Mouse (Mus musculus) stomach, embryonic 14.5 days (tissue): ENCODE data around the gene Macrod2. TPM values are rescaled to one million over a fixed set of nuclear protein-coding genes. Genes with fewer than 3 reads are reported as not detected.

Source experiments
- ATAC-seq: fragments of 200-750 bp; cut with Nextera tagmentation; 2 replicates; pipeline ENCODE4 v1.8.0; 2017; ENCODE audit warnings: low read depth, moderate TSS enrichment; ENCODE audit not compliant: insufficient number of reproducible peaks, insufficient read depth, low FRiP score
- H3K27ac ChIP-seq: fragments of 300-500 bp; sonication (generic); 2 replicates; pipeline ENCODE4 v1.5.1; 2014; ENCODE audit warnings: mild to moderate bottlenecking, low read length, moderate library complexity, mixed read lengths
- H3K27me3 ChIP-seq: fragments of 300-500 bp; sonication (generic); 2 replicates; pipeline ENCODE4 v1.6.1; 2014; ENCODE audit warnings: low read length, control low read depth, mixed read lengths; ENCODE audit not compliant: control insufficient read depth, insufficient read depth
- H3K36me3 ChIP-seq: fragments of 300-500 bp; sonication (generic); 2 replicates; pipeline ENCODE4 v1.6.1; 2014; ENCODE audit warnings: mild to moderate bottlenecking, control low read depth, low read length, moderate library complexity, mixed read lengths; ENCODE audit not compliant: control insufficient read depth, insufficient read depth
- H3K4me1 ChIP-seq: fragments of 300-500 bp; sonication (generic); 2 replicates; pipeline ENCODE4 v1.6.1; 2014; ENCODE audit warnings: low read length, control low read depth, mixed read lengths; ENCODE audit not compliant: control insufficient read depth, insufficient read depth
- H3K4me2 ChIP-seq: fragments of 300-500 bp; sonication (generic); replicated peaks from 2 replicates; pipeline ENCODE4 v1.6.1; 2014; ENCODE audit warnings: low read depth, low read length, control low read depth
- H3K4me3 ChIP-seq: fragments of 300-500 bp; sonication (generic); 2 replicates; pipeline ENCODE4 v1.5.1; 2014; ENCODE audit warnings: low read depth, low read length, control low read depth
- H3K9ac ChIP-seq: fragments of 300-500 bp; sonication (generic); replicated peaks from 2 replicates; pipeline ENCODE4 v1.6.1; 2014; ENCODE audit warnings: low read depth, mild to moderate bottlenecking, control low read depth, low read length, moderate library complexity, mixed read lengths
- H3K9me3 ChIP-seq: fragments of 300-500 bp; sonication (generic); 2 replicates; pipeline ENCODE4 v1.6.1; 2016; ENCODE audit warnings: low read depth, low read length, control low read depth; ENCODE audit not compliant: control insufficient read depth
- WGBS: fragments of 180-500 bp; shearing (Covaris S2); extraction: QIAGEN DNeasy Blood & Tissue Kit; methylation state at CpG from one replicate; pipeline ENCODE4 v1.1.7; 2014; 5-methylcytosine and 5-hydroxymethylcytosine counted together
- polyA plus RNA-seq: library from polyadenylated mRNA; unstranded; fragments of >200 nt; fragmentation: Nextera tagmentation; extraction: Ambion mirVana; gene quantifications from 2 replicates; pipeline ENCODE4 v1.2.1, GENCODE M21; 2014

Gene Macrod2
- polyA plus RNA-seq, 1 experiment from 2014 or later, result 40.9 TPM

DNA sequence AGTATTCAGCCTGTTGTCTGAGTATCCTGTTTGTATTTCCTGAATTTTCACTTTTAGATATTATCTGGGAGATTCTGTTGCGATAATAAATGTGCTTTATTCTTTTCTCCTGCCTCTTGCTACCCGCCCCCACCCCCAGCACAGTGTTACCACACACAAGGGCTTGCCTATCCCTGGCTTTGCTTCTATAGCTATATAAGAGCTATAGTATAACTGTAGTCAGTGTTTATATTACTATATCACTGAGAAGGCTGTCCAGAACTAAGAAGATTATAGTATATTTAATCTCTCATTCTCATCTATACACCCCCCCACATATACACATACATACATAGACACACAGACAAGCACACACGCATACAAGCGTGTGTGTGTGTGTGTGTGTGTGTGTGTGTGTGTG lies 374.4 kb downstream of the Macrod2 start:
- 74% methylated on average over 4 of the region's 4 CpGs for WGBS
- no peak overlapping the region for H3K4me2 ChIP-seq
- no peaks in the 10 kb centered on the region for H3K36me3 ChIP-seq
- no peaks in the 10 kb centered on the region for H3K4me1 ChIP-seq
- H3K9me3 ChIP-seq, result no peaks in the 10 kb centered on the region
- ATAC-seq, result no peak
- no peaks in the 10 kb centered on the region for H3K27me3 ChIP-seq
- no peak overlapping the region for H3K9ac ChIP-seq
- H3K4me3 ChIP-seq, result no peak overlapping the region
- no peak overlapping the region for H3K27ac ChIP-seq

DNA sequence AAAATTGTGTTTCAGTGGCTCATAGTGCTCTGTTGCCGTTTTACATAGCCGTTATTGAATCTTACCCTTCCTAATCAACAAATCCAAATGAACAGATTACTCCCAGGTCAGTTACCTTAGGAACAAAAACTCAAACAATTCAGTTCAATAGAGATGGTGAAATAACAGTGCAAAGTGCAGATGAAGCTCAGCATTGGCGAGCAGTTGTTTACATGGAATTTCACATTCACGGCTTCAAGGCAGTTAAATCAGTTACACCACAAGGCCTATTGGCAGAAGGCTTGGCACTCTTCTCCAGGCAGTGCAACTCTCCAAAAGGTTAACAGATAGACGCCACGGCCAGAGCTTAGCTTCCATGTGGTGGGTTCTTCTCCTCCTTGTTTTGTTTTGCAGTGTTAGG lies 377.7 kb downstream of the Macrod2 start:
- ATAC-seq, result no peak
- no peaks in the 10 kb centered on the region for H3K27me3 ChIP-seq

DNA sequence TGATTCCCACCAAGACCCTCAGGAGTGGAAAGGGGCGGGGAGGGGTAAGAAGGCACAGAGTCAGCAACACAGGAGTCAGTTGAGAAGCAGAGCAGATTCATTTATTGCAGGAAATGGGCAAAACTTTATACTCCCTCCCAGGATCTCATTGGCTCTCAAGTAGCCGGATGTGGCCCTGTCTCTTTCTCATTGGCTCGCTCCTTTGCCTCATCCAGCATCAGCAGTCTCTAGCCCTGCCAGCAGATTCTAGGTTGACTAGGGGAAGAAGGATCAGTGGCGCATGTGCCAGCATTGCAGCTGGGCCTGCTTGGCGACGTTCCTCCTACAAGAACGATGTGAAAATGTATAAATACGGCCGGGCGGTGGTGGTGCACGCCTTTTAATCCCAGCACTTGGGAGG lies 378.3 kb downstream of the Macrod2 start:
- no peaks in the 10 kb centered on the region for H3K36me3 ChIP-seq
- H3K4me2 ChIP-seq, result no peak overlapping the region
- no peak overlapping the region for H3K27ac ChIP-seq
- H3K27me3 ChIP-seq, result no peaks in the 10 kb centered on the region
- H3K9ac ChIP-seq, result no peak overlapping the region
- WGBS, result 95% methylated on average over 11 of the region's 11 CpGs
- no peak overlapping the region for H3K4me3 ChIP-seq
- H3K4me1 ChIP-seq, result peaks cover 10% of the 10 kb centered on the region; the same call in 1 of the 2 replicates
- no peak for ATAC-seq
- H3K9me3 ChIP-seq, result no peaks in the 10 kb centered on the region

More for the DNA sequence above, 377.7 kb downstream of the Macrod2 start:
- Histone ChIP-seq H3K9ac (no peak overlapping the region), H3K9me3 (no peaks in the 10 kb centered on the region), H3K4me3 (no peak overlapping the region), H3K36me3 (no peaks in the 10 kb centered on the region), H3K27ac (no peak overlapping the region), H3K4me1 (peaks cover 10% of the 10 kb centered on the region; the same call in 1 of the 2 replicates), H3K4me2 (no peak overlapping the region)
- WGBS, result 81% methylated on average over 6 of the region's 6 CpGs

DNA sequence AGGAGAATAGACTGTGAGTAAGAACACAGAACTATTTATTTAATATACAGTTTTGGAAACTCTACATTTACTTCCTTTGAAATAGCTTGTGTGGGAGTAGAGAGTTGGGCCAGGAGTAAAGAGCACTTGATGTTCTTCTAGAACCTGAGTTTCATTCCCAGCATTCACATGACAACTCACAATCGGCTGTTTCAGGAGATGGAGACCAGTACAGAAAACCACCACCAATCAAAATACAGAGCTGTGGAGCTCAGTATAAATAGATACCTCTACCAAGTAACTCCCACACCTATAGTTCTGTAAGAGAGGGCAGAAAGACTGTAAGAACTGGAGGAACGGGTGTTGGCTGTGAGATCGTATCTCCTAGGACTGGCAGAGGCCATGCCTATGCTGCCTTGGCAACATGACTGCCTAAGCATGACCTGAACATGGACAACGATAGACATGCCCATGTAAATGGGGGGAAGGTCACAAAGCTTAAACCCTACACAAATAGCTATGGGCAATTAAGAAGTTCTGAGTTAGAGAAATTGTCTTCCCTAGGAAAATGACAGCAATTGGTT lies 379.8 kb downstream of the Macrod2 start:
- H3K27me3 ChIP-seq, result no peaks in the 10 kb centered on the region
- no peak overlapping the region for H3K4me2 ChIP-seq
- no peak overlapping the region for H3K27ac ChIP-seq
- no peak overlapping the region for H3K9ac ChIP-seq
- H3K9me3 ChIP-seq, result no peaks in the 10 kb centered on the region
- ATAC-seq, result no peak
- H3K4me3 ChIP-seq, result no peak overlapping the region
- peaks cover 10% of the 10 kb centered on the region; the same call in 1 of the 2 replicates for H3K4me1 ChIP-seq
- 73% methylated on average over 4 of the region's 4 CpGs for WGBS
- no peaks in the 10 kb centered on the region for H3K36me3 ChIP-seq

DNA sequence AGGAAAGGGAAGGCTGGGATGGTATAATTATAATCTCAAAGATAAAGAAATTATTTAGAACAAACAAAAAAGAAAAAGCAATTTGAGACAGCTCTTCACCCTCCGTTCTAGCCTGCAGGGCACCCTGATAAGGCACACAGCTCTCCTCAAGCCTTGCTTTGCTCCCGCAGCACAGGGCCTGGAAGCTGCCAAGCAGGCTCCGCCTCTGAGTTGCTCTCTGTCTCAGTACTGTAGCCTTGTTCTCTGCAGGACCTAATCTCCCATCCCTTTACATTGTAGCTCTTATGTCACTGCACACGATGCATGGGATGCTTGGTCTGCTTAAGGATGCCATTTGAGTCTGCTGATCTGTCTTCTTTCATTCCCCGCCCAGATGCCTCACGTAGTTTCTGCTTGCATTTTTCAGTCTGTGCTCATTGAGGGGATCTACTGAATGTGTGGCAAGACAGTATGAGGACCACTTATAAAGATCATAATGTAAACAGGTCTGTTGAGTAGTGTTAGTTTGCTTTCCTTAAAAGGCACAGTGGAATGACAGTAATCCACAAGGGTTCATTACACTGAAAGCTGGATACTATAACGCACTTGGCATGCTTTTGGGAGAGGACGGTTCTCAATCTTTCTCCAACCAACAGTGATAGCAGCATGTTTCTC lies 380.5 kb downstream of the Macrod2 start:
- no peaks in the 10 kb centered on the region for H3K9me3 ChIP-seq
- H3K36me3 ChIP-seq, result no peaks in the 10 kb centered on the region
- ATAC-seq, result 0 out of 2 replicates have a peak, but pooled peaks have one; percentile 42
- H3K4me1 ChIP-seq, result peaks cover 10% of the 10 kb centered on the region; the same call in 1 of the 2 replicates
- 46% methylated on average over 8 of the region's 8 CpGs for WGBS
- H3K4me3 ChIP-seq, result no peak overlapping the region
- no peak overlapping the region for H3K4me2 ChIP-seq
- no peak overlapping the region for H3K9ac ChIP-seq
- H3K27ac ChIP-seq, result no peak overlapping the region
- no peaks in the 10 kb centered on the region for H3K27me3 ChIP-seq

DNA sequence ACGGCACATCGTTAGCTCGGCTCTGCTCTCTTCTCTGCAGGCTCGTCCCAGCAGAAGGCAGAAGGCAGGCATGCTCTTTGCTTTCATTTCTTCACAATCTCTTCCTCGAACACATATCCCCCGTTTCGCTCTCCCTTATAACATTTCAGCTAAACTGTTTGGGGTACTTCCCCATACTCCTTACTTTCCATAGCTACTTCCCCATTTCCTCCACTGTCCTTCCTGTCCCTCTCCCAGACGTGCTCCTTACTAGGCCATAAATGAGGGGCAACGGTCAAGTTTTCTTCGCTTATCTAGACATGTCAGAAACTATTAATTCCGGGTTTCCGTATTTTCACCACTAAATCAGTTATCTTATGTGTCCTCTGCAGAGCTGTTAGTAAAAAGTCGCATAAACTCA lies 383.1 kb downstream of the Macrod2 start:
- Histone ChIP-seq H3K27me3 (no peaks in the 10 kb centered on the region), H3K4me1 (peaks cover 10% of the 10 kb centered on the region; the same call in 1 of the 2 replicates), H3K9ac (no peak overlapping the region), H3K4me2 (no peak overlapping the region), H3K4me3 (no peak overlapping the region), H3K36me3 (no peaks in the 10 kb centered on the region), H3K9me3 (no peaks in the 10 kb centered on the region), H3K27ac (no peak overlapping the region)
- ATAC-seq, result no peak
- WGBS, result 73% methylated on average over 13 of the region's 13 CpGs

DNA sequence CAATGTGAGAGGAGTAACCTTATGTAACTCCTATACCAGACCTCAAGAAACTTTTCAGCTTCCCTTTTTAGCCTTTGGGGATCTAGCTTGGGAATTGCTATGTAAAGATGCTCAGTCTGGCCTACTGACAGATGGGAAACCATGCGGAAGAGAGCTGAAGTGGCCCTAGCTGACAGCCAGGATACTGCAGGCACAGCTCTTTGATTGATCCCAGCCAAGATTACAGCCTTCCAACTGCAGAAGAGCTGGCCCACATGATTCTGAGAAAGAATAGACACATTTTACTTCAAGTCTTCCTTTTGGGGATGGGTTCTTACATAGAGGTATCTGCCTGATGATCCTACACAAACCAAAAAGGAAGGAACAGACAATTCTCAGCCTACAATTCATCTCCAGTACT lies 387.9 kb downstream of the Macrod2 start:
- H3K27me3 ChIP-seq, result no peaks in the 10 kb centered on the region
- no peak overlapping the region for H3K9ac ChIP-seq
- WGBS, result 71% methylated on average over 1 of the region's 1 CpGs
- H3K27ac ChIP-seq, result no peak overlapping the region
- H3K36me3 ChIP-seq, result no peaks in the 10 kb centered on the region
- no peak for ATAC-seq
- H3K4me1 ChIP-seq, result no peaks in the 10 kb centered on the region
- no peak overlapping the region for H3K4me3 ChIP-seq
- no peak overlapping the region for H3K4me2 ChIP-seq
- no peaks in the 10 kb centered on the region for H3K9me3 ChIP-seq

DNA sequence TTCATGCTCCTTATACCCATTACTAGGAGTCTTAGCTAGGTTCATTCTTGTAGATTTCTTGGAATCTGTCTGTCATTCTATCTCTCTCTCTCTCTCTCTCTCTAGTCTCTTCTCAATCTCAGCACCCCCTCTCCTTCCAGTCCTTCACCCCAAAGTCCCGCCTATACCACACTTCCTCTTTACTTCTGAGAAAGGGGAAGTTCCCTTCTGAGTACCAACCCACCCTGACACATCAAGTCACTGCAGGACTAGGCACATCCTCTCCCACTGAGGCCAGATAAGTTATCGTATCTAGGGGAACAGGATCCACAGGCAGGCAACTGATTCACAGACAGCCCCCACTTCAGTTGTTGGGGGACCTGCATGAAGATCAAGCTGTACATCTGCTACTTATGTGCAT lies 389.5 kb downstream of the Macrod2 start:
- 82% methylated on average over 2 of the region's 2 CpGs for WGBS
- Histone ChIP-seq H3K4me1 (no peaks in the 10 kb centered on the region), H3K27ac (no peak overlapping the region), H3K4me2 (no peak overlapping the region), H3K36me3 (no peaks in the 10 kb centered on the region), H3K9me3 (no peaks in the 10 kb centered on the region), H3K9ac (no peak overlapping the region), H3K27me3 (no peaks in the 10 kb centered on the region), H3K4me3 (no peak overlapping the region)
- ATAC-seq, result no peak
